Comparison of ENCODE assay signal across 7 mouse cellular contexts in genomic region chr11:69833554-69833953, GRCm38 (mm10). TPM values are rescaled to one million over a fixed set of nuclear protein-coding genes. Genes with fewer than 3 reads are reported as not detected.
DNase-seq lines count a peak whose midpoint lies in the region; ATAC-seq and TF ChIP-seq lines count a peak whose summit lies in the region.

No protein-coding gene starts in this region.

- peak overlapping the region; percentile 64 for H3K4me2 ChIP-seq in lung, postnatal 0 days (replicated peaks; ENCODE audit: low read depth, low read length)
- H3K4me2 ChIP-seq in forebrain, embryonic 12.5 days, result peak overlapping the region; percentile 80
- peak overlapping the region; percentile 93 for H3K4me2 ChIP-seq in limb, embryonic 13.5 days (replicated peaks)
- H3K4me2 ChIP-seq in stomach, embryonic 14.5 days (replicated peaks; ENCODE audit: low read depth, low read length), result peak overlapping the region; percentile 63

- no peak for DNase-seq in lung, postnatal 0 days (ENCODE audit: low spot score)
- no peak for DNase-seq in lung, postnatal 10 days
- DNase-seq in cerebellum, adult 11 months, result no peak
- no peak for DNase-seq in cerebellum, postnatal 25 days

- H3K36me3 ChIP-seq in lung, postnatal 0 days (ENCODE audit: insufficient read depth, low read length), result no peaks in the 10 kb centered on the region
- H3K36me3 ChIP-seq in forebrain, embryonic 12.5 days (replicated peaks), result peaks cover 37% of the 10 kb centered on the region
- H3K36me3 ChIP-seq in limb, embryonic 13.5 days, result peaks cover 40% of the 10 kb centered on the region
- peaks cover 23% of the 10 kb centered on the region; the same call in 1 of the 2 replicates for H3K36me3 ChIP-seq in stomach, embryonic 14.5 days (ENCODE audit: control insufficient read depth, insufficient read depth, low read length)

- H3K27ac ChIP-seq in lung, postnatal 0 days (ENCODE audit: low read length), result no peak overlapping the region
- 0 out of 2 replicates have a peak overlapping the region, but pooled peaks have one; percentile 96 for H3K27ac ChIP-seq in forebrain, embryonic 12.5 days
- no peak overlapping the region for H3K27ac ChIP-seq in limb, embryonic 13.5 days
- no peak overlapping the region for H3K27ac ChIP-seq in stomach, embryonic 14.5 days (ENCODE audit: low read length)

- H3K27me3 ChIP-seq in lung, postnatal 0 days (replicated peaks; ENCODE audit: insufficient read depth, low read length), result 0 out of 2 replicates have a peak, but pooled peaks cover 5% of the 10 kb centered on the region
- peaks cover 7% of the 10 kb centered on the region for H3K27me3 ChIP-seq in forebrain, embryonic 12.5 days
- peaks cover 25% of the 10 kb centered on the region; the same call in 1 of the 2 replicates for H3K27me3 ChIP-seq in limb, embryonic 13.5 days
- H3K27me3 ChIP-seq in stomach, embryonic 14.5 days (ENCODE audit: control insufficient read depth, insufficient read depth, low read length), result no peaks in the 10 kb centered on the region

- peaks cover 11% of the 10 kb centered on the region for H3K4me1 ChIP-seq in lung, postnatal 0 days (ENCODE audit: insufficient read depth, low read depth, low read length)
- peaks cover 47% of the 10 kb centered on the region for H3K4me1 ChIP-seq in forebrain, embryonic 12.5 days
- peaks cover 33% of the 10 kb centered on the region for H3K4me1 ChIP-seq in limb, embryonic 13.5 days
- peaks cover 28% of the 10 kb centered on the region for H3K4me1 ChIP-seq in stomach, embryonic 14.5 days (ENCODE audit: control insufficient read depth, insufficient read depth, low read length)

- no peak for ATAC-seq in lung, postnatal 0 days
- ATAC-seq in forebrain, embryonic 12.5 days (ENCODE audit: low FRiP score), result no peak
- ATAC-seq in limb, embryonic 13.5 days (ENCODE audit: low FRiP score, low read depth), result no peak
- no peak for ATAC-seq in stomach, embryonic 14.5 days (ENCODE audit: insufficient number of reproducible peaks, insufficient read depth, low FRiP score, low read depth)

- no peak overlapping the region for H3K9ac ChIP-seq in lung, postnatal 0 days (replicated peaks; ENCODE audit: low read depth)
- peak overlapping the region; percentile 94 for H3K9ac ChIP-seq in forebrain, embryonic 12.5 days
- H3K9ac ChIP-seq in limb, embryonic 13.5 days, result peak overlapping the region; percentile 74
- H3K9ac ChIP-seq in stomach, embryonic 14.5 days (replicated peaks; ENCODE audit: low read depth, low read length), result peak overlapping the region; percentile 31

- H3K9me3 ChIP-seq in lung, postnatal 0 days (ENCODE audit: low read length), result no peaks in the 10 kb centered on the region
- H3K9me3 ChIP-seq in forebrain, embryonic 12.5 days, result no peaks in the 10 kb centered on the region
- no peaks in the 10 kb centered on the region for H3K9me3 ChIP-seq in limb, embryonic 13.5 days
- H3K9me3 ChIP-seq in stomach, embryonic 14.5 days (ENCODE audit: control insufficient read depth, low read depth, low read length), result no peaks in the 10 kb centered on the region

- 45% methylated on average over 8 of the region's 8 CpGs for WGBS in lung, postnatal 0 days
- 59% methylated on average over 8 of the region's 8 CpGs for WGBS in forebrain, embryonic 12.5 days
- 54% methylated on average over 8 of the region's 8 CpGs for WGBS in limb, embryonic 13.5 days
- 65% methylated on average over 8 of the region's 8 CpGs for WGBS in stomach, embryonic 14.5 days

- no peak for TF ChIP-seq CTCF in lung, postnatal 0 days (IDR thresholded peaks at IDR 0.05)

- no peak overlapping the region; the same call in 1 of the 2 replicates for H3K4me3 ChIP-seq in lung, postnatal 0 days (ENCODE audit: low read depth, low read length)
- H3K4me3 ChIP-seq in forebrain, embryonic 12.5 days (replicated peaks), result peak overlapping the region; percentile 87
- peak overlapping the region; percentile 81 for H3K4me3 ChIP-seq in limb, embryonic 13.5 days
- H3K4me3 ChIP-seq in stomach, embryonic 14.5 days (ENCODE audit: low read depth, low read length), result peak overlapping the region; percentile 33

- TF ChIP-seq EP300 in lung, postnatal 0 days (IDR thresholded peaks at IDR 0.05), result no peak

RNA-seq across cellular contexts. Expression of gene Nlgn2, which starts 4.0 kb away (rescaled TPM):
- polyA plus RNA-seq in lung, postnatal 0 days (2015; fragmentation: Nextera tagmentation; extraction: Ambion mirVana), result 2.9 and 3.9 TPM in 2 replicates
- 13.3 and 14.0 TPM in 2 replicates for polyA plus RNA-seq in forebrain, embryonic 12.5 days (2016; fragmentation: Nextera tagmentation; extraction: Ambion mirVana)
- polyA plus RNA-seq in limb, embryonic 13.5 days (2015; fragmentation: Nextera tagmentation; extraction: Ambion mirVana), result 11.5 and 11.8 TPM in 2 replicates
- polyA plus RNA-seq in stomach, embryonic 14.5 days (2014; fragmentation: Nextera tagmentation; extraction: Ambion mirVana), result 10.6 and 11.9 TPM in 2 replicates

RNA-seq across cellular contexts. Expression of gene Tmem256, which starts 4.8 kb away (rescaled TPM):
- 365 and 395 TPM in 2 replicates for polyA plus RNA-seq in lung, postnatal 0 days (2015; fragmentation: Nextera tagmentation; extraction: Ambion mirVana)
- 285 and 294 TPM in 2 replicates for polyA plus RNA-seq in forebrain, embryonic 12.5 days (2016; fragmentation: Nextera tagmentation; extraction: Ambion mirVana)
- polyA plus RNA-seq in limb, embryonic 13.5 days (2015; fragmentation: Nextera tagmentation; extraction: Ambion mirVana), result 368 and 376 TPM in 2 replicates
- 433 and 495 TPM in 2 replicates for polyA plus RNA-seq in stomach, embryonic 14.5 days (2014; fragmentation: Nextera tagmentation; extraction: Ambion mirVana)

RNA-seq across cellular contexts. Expression of gene Spem1, which starts 11.6 kb away (rescaled TPM):
- polyA plus RNA-seq in lung, postnatal 0 days (2015; fragmentation: Nextera tagmentation; extraction: Ambion mirVana), result not detected in 2 replicates
- polyA plus RNA-seq in forebrain, embryonic 12.5 days (2016; fragmentation: Nextera tagmentation; extraction: Ambion mirVana), result 0.24 and 0.26 TPM in 2 replicates
- polyA plus RNA-seq in limb, embryonic 13.5 days (2015; fragmentation: Nextera tagmentation; extraction: Ambion mirVana), result 0.18 and 0.24 TPM in 2 replicates
- 0.41 TPM in 1 of 2 replicates, not detected in the other for polyA plus RNA-seq in stomach, embryonic 14.5 days (2014; fragmentation: Nextera tagmentation; extraction: Ambion mirVana)

RNA-seq across cellular contexts. Expression of gene Plscr3, which starts 12.6 kb away (rescaled TPM):
- polyA plus RNA-seq in lung, postnatal 0 days (2015; fragmentation: Nextera tagmentation; extraction: Ambion mirVana), result 107 and 114 TPM in 2 replicates
- 55.1 and 56.3 TPM in 2 replicates for polyA plus RNA-seq in forebrain, embryonic 12.5 days (2016; fragmentation: Nextera tagmentation; extraction: Ambion mirVana)
- 135 and 140 TPM in 2 replicates for polyA plus RNA-seq in limb, embryonic 13.5 days (2015; fragmentation: Nextera tagmentation; extraction: Ambion mirVana)
- 102 and 110 TPM in 2 replicates for polyA plus RNA-seq in stomach, embryonic 14.5 days (2014; fragmentation: Nextera tagmentation; extraction: Ambion mirVana)

RNA-seq across cellular contexts. Expression of gene Spem2, which starts 15.3 kb away (rescaled TPM):
- polyA plus RNA-seq in lung, postnatal 0 days (2015; fragmentation: Nextera tagmentation; extraction: Ambion mirVana), result not detected in 2 replicates
- polyA plus RNA-seq in forebrain, embryonic 12.5 days (2016; fragmentation: Nextera tagmentation; extraction: Ambion mirVana), result not detected in 2 replicates
- polyA plus RNA-seq in limb, embryonic 13.5 days (2015; fragmentation: Nextera tagmentation; extraction: Ambion mirVana), result not detected in 2 replicates
- polyA plus RNA-seq in stomach, embryonic 14.5 days (2014; fragmentation: Nextera tagmentation; extraction: Ambion mirVana), result not detected in 2 replicates
